Mouse (Mus musculus) yolk sac, embryonic 10.5 days (tissue): Measurements from ENCODE around the gene Fuk.
A peak's percentile ranks its signal among the peaks of the same experiment; 100 is the strongest.
"Not testable (repeated sequence)": the region's sequence is repeated elsewhere in the genome, so short reads cannot be mapped to it uniquely, and the experiment has no call there.

ENCODE experiments used
- DNase-seq: peaks from one replicate; pipeline ENCODE4 v3.0.0-alpha.2; 2017; ENCODE audit warnings: low spot score

The Fuk gene

DNA sequence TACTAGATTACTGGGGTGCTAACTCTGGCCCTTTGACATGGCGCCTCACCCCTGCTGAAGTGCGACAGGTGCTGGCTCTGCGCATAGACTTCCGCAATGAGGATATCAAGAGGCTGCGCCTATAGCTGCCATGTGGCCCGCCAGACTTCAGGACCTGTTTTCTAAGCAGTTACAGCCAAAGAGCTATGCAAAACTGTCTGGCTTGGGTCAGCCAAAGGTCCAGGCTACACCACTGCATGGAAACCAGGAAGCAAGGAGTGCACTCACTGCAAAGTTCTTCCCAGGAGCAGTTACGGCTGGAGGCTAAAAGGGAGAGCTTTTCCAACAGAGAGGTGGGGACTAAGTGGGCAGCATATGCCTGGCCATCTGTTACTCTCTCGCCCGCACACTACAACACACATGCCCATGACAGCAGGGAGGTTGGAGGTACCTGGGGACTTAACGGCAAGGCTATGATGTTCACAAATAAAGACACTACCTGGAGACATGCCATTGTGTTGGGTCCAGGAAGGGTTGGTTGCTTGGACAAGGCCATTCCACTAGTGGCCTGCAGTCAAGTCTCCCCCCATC, 20.5 kb downstream of the Fuk start:
- no peak for DNase-seq

DNA sequence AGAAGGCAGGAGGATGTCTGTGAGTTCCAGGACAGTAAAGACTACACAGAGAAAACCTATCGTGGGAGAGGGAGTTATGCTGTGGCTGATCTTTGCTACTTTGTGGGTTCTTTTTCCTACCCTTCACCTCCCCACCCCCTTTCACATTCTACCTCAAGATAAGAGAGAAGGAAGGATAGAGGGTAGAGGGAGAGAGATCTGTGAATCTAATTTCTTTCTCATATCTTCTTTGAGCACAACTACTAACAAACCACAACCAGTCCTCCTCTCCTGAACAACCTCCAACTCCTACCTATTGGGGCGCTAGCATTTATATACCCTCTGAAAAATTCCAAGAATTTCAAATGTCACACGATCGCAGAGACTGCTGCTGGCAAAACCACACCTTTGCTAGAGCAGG, 24.4 kb downstream of the Fuk start:
- DNase-seq: no peak

DNA sequence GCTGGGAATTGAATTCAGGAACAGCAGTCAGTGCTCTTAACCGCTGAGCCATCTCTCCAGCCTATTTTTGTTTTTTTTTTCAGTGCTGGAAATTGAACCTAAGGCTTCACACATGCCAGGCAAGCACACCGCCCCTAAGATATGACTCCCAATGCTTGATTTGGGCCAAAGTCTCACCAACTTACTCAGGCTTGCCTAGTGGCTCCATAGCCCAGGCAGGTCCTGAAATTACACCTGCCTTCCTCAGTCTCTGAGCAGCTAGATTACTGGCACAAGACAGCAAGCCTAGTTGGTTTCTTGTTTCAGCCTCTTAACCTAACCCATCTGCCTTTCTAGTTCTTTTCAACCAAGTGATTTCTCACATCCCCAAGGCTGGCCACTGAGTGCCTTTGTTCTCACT, 31.8 kb downstream of the Fuk start:
- no peak for DNase-seq

DNA sequence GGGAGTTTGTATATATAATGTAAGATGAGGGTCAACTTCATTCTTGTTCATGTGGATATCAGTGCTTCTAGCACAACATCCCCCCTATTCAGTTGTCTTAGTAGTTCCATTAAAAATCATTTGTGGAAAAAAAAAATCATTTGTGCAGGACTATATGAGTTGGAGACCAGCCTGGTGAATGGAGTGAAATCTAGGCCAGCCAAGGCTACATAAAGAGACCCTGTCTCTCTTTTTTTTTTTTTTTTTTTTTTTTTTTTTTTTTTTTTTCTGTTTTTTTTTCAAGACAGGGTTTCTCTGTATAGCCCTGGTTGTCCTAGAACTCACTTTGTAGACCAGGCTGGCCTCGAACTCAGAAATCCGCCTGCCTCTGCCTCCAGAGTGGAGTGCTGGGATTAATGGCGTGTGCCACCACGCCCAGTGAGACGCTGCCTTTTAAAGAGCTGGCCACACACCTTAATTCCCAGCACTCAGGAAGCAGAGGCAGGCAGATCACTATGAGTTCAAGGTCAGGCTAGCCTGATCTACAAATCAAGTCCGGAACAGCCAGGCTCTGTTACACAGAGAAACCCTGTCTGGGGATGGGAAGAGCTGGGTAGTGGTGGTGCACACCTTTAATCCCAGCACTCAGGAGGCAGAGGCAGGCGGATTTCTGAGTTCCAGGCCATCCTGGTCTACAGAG, 40.8 kb downstream of the Fuk start:
- DNase-seq: not testable (repeated sequence)

DNA sequence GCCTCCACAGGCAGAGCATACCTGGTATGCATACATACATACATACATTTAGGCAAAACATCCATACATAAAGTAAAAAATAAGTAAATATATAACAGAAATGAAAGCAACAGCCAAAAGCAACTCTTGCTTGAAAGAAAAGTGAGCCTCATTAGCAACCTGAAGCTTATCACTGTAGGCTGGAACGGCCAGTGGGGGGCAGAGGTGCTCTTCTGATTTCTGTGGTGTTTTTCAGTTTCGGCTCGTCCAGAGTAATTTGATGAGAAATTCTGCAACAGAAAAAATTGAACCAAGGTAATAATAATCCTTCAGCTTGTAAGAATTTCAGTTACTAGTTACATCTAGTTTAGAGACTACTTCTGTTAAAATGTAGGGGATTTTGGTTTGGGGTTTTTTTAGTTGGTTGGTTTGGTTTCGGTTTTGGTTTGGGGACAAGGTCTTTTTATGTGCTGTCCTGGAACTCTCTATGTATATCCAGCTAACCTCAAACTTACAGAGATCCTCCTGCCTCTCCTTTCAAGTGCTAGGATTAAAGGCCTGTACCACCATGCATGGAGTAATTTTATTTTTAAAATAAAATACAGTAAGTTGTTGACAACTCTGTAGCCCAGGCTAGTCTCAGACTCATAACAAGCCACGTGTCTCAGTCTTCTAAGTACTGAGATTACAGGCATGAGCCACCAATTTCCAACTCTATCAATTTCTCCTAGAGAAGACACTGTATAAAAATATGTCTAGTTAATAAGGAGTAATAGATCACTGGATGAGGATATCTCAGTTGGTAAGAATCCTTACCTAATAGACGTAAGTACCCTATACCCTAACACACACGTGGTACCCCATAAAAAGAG, 42.4 kb downstream of the Fuk start:
- DNase-seq: no peak

DNA sequence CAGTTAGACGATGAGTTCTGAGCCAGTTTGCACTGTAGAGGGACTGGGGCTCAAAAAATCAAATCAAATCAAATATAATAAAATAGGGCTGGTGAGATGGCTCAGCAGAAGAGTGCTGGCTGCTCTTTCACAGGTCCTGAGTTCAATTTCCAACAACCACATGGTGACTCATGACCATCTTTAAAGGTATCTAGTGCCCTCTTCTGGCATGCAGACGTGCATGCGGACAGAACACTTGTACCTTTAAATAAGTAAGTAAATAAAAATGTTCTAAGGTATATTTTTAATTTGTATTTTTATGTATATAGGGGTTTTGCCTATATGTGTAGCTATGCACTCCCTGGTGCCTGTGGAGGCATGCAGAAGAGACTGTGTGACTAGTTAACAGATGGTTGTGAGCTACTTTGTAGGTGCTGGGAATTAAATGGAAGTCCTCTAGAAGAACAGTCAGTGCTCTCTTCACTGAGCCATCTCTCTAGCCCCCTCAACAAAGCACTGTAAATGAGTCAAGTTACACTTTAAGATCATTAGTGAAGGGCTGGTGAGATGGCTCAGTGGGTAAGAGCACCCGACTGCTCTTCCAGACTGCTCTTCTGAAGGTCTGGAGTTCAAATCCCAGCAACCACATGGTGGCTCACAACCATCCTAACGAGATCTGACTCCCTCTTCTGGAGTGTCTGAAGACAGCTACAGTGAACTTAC, 45.4 kb downstream of the Fuk start:
- DNase-seq: no peak

DNA sequence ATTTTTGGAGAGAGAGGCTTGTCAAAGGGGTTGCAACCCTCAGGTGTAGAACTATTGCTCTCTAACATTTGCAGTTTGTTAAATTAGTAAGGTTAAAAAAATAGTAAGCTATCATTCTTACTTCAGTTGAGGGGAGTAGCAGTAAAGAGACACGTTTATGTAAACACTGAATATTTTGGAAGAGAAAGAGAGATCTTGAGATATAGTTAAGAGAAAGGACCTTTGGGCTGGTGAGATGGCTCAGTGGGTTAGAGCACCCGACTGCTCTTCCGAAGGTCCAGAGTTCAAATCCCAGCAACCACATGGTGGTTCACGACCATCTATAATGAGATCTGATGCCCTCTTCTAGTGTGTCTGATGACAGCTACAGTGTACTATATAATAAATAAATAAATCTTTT, 46.2 kb downstream of the Fuk start:
- DNase-seq: not testable (repeated sequence)

DNA sequence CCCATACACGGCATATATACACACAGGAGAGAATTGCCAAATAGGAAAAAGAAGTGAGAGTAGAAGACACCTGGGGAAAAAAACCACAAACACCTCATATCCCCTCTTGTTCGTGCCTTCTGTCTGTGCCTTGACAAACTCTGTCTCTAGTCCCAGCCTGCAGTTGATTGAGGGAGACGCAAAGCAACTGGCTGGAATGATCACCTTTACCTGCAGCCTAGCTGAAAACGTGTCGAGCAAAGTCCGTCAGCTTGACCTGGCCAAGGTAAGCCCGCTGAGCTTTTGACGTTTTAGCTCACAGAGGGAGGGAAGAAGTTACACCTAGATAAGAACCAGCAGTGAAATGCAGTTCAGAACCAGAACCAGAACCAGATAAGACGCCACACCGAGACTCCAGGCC, 51.1 kb downstream of the Fuk start:
- DNase-seq: peak; percentile 70

DNA sequence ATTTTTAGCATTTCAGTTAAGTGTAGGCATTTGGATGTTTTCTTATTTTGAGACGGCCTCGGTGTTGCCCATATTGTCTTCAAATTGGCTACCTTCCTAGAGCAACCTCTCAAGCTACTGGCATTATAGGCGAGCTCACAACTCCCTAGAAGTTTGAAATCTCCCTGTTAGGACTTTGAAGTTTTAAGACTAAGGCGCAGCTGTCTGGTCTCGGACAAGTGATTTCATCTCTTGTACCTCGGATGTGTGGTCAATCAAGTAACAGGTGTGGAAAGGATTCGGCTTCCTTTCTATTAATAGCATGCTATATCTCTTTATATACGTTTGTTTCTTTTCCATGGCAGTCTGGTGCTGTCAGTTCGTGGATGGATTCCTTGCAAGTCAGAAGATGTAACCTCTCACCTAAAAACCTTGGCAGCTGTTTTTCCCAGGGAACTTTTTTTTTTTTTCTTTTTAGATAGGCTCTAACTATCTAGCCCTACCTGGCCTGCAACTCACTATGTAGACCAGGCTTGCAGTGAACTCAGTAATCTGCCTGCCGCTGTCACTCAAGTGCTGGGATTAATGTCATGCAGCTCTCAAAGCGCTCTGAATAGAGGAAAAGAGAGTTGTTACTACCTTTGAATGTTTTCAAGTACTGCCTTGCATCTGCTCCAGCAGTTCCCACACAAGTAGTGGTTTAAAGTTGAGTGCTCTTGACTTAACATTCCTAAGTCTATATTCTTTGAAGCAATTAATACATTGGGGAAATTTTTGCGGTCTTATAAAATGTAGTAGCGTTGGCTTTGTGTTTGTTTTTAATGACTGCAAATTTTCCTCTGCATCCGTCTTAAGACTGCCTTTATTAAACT, 54.4 kb downstream of the Fuk start:
- no peak for DNase-seq

DNA sequence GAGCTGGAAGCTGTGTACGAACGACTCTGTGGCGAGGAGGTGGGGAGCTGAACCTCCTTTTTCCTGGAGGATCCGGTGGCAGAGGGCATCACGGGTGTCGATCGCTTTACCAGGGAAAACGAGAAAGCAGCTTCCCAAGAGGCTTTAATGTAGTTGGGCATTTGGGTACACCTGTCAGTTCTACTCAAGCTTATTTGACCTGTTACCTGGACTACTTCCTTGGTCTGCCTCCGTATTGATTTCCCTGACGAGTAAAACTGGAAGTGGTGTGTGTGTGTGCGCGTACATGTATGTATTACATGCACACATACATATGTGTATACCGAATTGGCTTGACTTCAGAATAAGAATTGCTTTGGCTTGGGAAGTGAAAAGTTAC, 55.1 kb downstream of the Fuk start:
- DNase-seq: no peak

DNA sequence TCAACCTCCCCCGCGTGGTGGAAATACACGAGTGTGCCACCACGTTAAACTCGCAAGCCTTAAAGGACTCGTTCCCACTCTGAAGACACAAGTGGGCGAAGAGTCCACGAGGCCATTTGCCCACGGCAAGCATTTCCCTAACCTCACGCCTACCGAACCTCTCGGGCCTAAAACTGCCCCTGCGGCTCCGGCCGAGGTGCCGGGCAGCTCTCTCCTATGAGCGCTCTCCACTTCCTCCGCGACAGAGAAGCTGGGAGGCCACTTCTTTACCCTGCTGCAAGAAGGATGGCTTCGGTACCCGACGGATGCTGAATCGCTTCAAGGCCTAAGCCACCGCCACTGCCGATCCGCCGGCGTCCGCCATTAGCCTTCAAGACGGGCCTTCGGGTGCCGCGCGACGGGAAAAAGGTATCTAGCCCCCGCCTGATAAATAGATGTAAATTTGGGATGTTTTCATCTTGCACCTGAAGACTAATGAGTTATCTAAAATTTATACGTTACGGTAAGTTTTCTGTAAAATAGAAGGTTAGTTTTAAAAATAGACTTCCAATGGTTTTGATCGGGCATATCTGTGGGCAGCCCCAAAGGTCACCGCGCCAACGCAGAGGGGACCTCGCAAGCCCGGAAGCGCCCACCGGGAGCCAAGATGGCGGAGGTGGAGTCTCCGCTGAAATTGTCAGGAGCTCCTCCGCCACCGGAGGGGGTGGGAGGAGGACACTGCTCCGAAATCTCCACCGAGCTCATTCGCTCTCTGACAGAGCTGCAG, 55.7 kb downstream of the Fuk start, which contains the start of the genes Cog4 and Sf3b3:
Cog4 (plus strand) TSS at position 196 of the 766 bp plus-strand sequence.
Sf3b3 (minus strand) TSS at position 383 of the 766 bp plus-strand sequence.
- DNase-seq: peak; percentile 87

DNA sequence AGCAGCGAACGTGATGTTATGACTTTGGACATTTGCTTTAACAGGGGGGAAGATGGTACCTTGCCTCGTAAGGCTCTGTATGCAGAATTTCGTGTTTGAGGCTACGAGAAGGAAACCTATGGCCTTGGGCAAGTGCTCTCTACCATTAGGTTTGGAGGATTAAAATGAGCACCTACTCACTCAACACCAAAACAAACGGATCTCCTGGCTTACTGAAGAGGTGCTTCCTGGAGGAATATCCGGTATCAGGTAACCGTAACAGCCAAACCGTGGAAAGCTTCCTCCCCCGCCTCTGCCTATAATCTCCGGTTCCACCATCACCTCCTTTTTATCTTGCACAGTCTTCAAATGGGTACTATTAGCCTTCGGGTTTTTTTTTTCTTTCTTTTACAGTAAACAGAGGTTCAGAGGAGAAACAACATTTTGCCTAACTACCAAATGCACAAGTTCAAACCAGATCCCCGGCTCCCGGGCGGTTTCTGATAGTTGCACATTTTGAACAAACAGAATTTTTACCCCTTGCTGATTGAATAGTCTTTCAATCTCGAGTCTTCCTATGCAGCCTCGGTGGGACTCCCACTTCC, 56.4 kb downstream of the Fuk start:
- DNase-seq: peak; percentile 9

DNA sequence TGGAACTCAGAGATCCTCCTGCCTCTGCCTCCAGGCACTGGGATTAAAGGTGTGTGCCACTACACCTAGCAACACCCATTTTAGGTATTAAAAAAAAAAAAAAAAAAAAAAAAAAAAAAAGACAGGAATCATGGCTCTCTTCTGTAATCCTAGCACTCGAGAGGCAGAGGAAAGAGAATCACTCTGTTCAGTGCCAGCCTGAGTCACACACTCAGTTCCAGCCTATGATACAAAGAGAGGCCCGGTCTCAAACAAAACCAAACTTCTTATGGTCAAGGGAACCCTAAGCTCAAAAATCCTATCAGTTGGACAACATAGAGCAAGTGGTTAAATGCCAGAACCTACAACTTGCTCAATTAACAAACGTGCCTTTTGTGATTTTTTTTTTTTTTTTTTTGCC, 57.3 kb downstream of the Fuk start:
- DNase-seq: no peak

DNA sequence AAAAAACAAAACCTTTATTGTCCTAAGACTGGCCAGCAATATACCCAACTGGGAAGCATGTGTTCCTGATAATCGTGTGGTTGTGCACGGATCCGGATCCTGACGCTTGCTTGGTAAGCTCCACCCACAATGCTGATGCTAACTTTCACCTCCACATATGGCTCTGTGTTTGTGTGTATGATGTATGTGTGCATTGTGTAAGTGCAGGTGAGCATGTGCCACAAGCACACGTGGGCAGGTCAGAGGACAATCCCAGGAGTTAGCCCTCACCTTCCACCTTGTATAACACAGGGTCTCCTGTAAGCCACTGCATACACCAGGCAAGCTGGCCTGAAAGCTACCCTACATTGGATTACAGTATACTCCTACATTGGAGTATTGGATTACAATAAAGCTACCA, 59.1 kb downstream of the Fuk start:
- no peak for DNase-seq

DNA sequence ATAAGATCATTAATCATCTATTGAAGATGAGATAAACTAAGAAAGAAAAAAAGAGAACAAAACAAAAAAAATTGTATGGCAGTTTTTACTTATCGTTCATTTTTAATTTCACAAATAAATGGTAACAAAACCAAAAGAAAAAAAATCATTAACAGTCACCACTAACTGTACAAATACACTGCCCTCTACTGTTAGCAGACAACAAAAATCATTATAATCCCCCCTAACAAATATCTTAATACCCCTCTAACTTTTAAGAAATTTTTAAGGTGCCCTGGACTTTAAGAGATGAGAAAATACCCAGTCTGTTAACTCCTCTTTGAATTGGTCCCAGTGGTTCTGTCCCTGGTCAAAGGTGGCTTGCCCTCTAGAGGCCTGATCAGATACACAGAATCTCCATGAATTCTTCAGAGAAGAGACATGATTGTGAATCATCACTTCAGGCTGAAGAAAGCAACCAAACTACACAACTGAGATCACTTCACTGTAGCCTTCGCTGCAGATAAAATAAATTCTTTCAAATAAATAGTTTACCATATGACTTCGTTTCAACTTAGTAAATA, 60.2 kb downstream of the Fuk start:
- no peak for DNase-seq
